Mouse (Mus musculus): ENCODE measurements around the gene Hist2h3c1.

GRCm38 (mm10) chr3:96255926-96256593 lies 9.6 kb downstream of the Hist2h3c1 start:
- TF ChIP-seq CTCF (IDR thresholded peaks at IDR 0.05; ENCODE audit: insufficient read depth, low read depth, low read length) (no peak), POLR2A (IDR thresholded peaks at IDR 0.05; ENCODE audit: insufficient read depth, low read depth, low read length) (no peak)

All from olfactory bulb, adult 2 months (tissue).